Mouse (Mus musculus): Measurements from ENCODE around the gene Mertk. TPM values are rescaled to one million over a fixed set of nuclear protein-coding genes. Genes with fewer than 3 reads are reported as not detected.

Gene Mertk
- polyA plus RNA-seq, 1 experiment, result 9.2 TPM

DNA sequence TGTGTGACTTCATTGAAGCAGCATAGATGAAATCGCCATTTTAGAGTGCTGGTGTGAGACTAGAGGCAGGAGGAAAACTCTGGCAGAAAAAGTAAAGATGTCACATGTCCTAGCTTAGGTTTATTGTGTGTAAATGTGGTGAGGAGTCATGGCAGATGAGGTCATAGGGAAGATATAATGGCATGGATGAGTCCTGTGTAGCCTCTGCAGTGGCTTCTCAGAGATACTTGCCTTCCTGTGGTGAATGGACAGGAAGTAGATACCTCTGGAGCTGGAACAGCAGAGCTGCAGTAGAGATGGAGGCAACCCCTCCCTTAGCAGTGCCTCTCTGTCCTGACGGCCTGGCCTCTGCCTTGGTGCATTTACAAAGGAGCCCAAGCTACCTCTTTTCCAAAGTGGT is 140.7 kb downstream of the Mertk start:
- H3K27me3 ChIP-seq (ENCODE audit: control insufficient read depth, insufficient read depth, low read length), result no peaks in the 10 kb centered on the region
- no peak overlapping the region for H3K4me3 ChIP-seq (ENCODE audit: extremely low read depth, insufficient read depth, insufficient read length)
- WGBS, result 80% methylated on average over 2 of the region's 2 CpGs
- TF ChIP-seq POLR2A (IDR thresholded peaks at IDR 0.05; ENCODE audit: low read depth, low read length) (no peak), CTCF (IDR thresholded peaks at IDR 0.05; ENCODE audit: extremely low read depth, insufficient read depth, insufficient read length, insufficient replicate concordance) (no peak)
- H3K27ac ChIP-seq (ENCODE audit: insufficient read depth, low read length), result no peak overlapping the region
- H3K36me3 ChIP-seq (ENCODE audit: control insufficient read depth, insufficient read depth, low read length), result peaks cover 31% of the 10 kb centered on the region
- DNase-seq (ENCODE audit: low read depth in 1 of 2, low spot score in 2 of 2), result no peak
- no peaks in the 10 kb centered on the region for H3K4me1 ChIP-seq (ENCODE audit: control insufficient read depth, insufficient read depth, insufficient read length)

DNA sequence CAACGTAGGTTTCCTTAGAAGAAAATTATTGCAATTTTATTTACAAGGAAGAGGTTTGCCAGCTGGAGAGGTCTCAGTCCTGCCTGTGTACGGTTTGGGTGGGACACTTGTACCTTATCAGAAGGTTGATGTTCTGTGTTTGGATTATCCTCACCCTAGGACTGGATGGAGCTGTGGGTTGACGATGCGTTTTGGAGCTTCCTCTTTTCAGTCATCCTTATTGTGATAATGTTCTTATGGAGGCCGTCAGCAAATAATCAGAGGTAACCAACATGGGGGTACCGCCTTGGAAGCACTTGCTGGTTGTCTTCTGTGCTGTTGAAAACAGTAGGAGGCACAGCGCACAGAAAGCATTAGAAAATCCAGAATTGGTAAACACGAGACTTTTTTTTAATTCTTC is 143.7 kb downstream of the Mertk start:
- no peak for DNase-seq (ENCODE audit: low read depth in 1 of 2, low spot score in 2 of 2)
- 84% methylated on average over 8 of the region's 8 CpGs for WGBS

DNA sequence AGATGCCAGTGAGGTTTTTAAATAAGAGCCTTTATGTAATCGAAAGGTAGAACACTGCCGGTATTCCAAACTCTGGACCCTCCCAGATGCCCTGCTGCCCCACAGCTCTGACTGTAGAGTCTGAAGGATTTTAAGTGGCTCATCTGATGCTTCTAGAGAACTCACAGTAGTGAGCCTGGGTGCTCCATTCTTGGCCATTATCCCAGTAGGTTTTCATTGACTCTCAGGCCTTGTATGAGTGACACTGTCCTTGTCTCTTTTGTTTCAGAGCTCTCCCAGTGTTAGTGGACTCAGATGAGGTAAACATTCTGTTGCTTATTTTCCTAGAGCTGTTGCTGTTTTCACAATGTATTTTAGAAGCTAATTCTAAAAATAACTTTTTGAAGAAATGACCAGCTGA is 151.3 kb downstream of the Mertk start:
- 97% methylated on average over 2 of the region's 2 CpGs for WGBS
- no peak for TF ChIP-seq CTCF (IDR thresholded peaks at IDR 0.05; ENCODE audit: extremely low read depth, insufficient read depth, insufficient read length, insufficient replicate concordance)
- no peak for TF ChIP-seq POLR2A (IDR thresholded peaks at IDR 0.05; ENCODE audit: low read depth, low read length)
- Histone ChIP-seq H3K36me3 (ENCODE audit: control insufficient read depth, insufficient read depth, low read length) (peaks cover 25% of the 10 kb centered on the region), H3K4me1 (ENCODE audit: control insufficient read depth, insufficient read depth, insufficient read length) (no peaks in the 10 kb centered on the region), H3K4me3 (ENCODE audit: extremely low read depth, insufficient read depth, insufficient read length) (no peak overlapping the region), H3K27me3 (ENCODE audit: control insufficient read depth, insufficient read depth, low read length) (no peaks in the 10 kb centered on the region), H3K27ac (ENCODE audit: insufficient read depth, low read length) (no peak overlapping the region)
- DNase-seq (ENCODE audit: low read depth in 1 of 2, low spot score in 2 of 2), result no peak

More for the DNA sequence above, 143.7 kb downstream of the Mertk start:
- Histone ChIP-seq H3K27me3 (ENCODE audit: control insufficient read depth, insufficient read depth, low read length) (no peaks in the 10 kb centered on the region), H3K36me3 (ENCODE audit: control insufficient read depth, insufficient read depth, low read length) (peaks cover 34% of the 10 kb centered on the region), H3K4me1 (ENCODE audit: control insufficient read depth, insufficient read depth, insufficient read length) (no peaks in the 10 kb centered on the region), H3K27ac (ENCODE audit: insufficient read depth, low read length) (no peak overlapping the region), H3K4me3 (ENCODE audit: extremely low read depth, insufficient read depth, insufficient read length) (no peak overlapping the region)
- TF ChIP-seq CTCF (IDR thresholded peaks at IDR 0.05; ENCODE audit: extremely low read depth, insufficient read depth, insufficient read length, insufficient replicate concordance), result no peak
- no peak for TF ChIP-seq POLR2A (IDR thresholded peaks at IDR 0.05; ENCODE audit: low read depth, low read length)

Other genes with a start within 250 kb of the Mertk start
- gene Spdye4c, start 107.7 kb upstream of the Mertk start, polyA plus RNA-seq (2012; rRNA removed), result not detected in 2 replicates
- gene Anapc1, start 11.6 kb upstream of the Mertk start, polyA plus RNA-seq (2012; rRNA removed), result 33.2 and 36.3 TPM in 2 replicates
- 5.6 and 5.9 TPM in 2 replicates for gene Tmem87b, start 119.2 kb downstream of the Mertk start, polyA plus RNA-seq (2012; rRNA removed)
- gene Fbln7, start 164.0 kb downstream of the Mertk start, polyA plus RNA-seq (2012; rRNA removed), result 0.28 and 0.31 TPM in 2 replicates
- gene Zc3h8, start 245.1 kb downstream of the Mertk start, polyA plus RNA-seq (2012; rRNA removed), result 0.63 and 1.0 TPM in 2 replicates

Data from spleen, adult 2 months (tissue).